Mouse (Mus musculus) kidney, embryonic 15.5 days (tissue): ENCODE results near the gene Fry. TPM values are rescaled to one million over a fixed set of nuclear protein-coding genes. Genes with fewer than 3 reads are reported as not detected.
A peak's percentile ranks its signal among the peaks of the same experiment; 100 is the strongest.

ENCODE experiments used
- ATAC-seq: fragments of 200-750 bp; cut with Nextera tagmentation; replicated peaks from 2 replicates; pipeline ENCODE4 v1.8.0; 2017; ENCODE audit warnings: moderate TSS enrichment; ENCODE audit not compliant: low FRiP score
- H3K27ac ChIP-seq: fragments of 300-500 bp; sonication (generic); 2 replicates; pipeline ENCODE4 v1.5.1; 2015; ENCODE audit warnings: mild to moderate bottlenecking, inconsistent platforms
- H3K27me3 ChIP-seq: fragments of 300-500 bp; sonication (generic); 2 replicates; pipeline ENCODE4 v1.6.1; 2015; ENCODE audit warnings: inconsistent platforms
- H3K36me3 ChIP-seq: fragments of 300-500 bp; sonication (generic); 2 replicates; pipeline ENCODE4 v1.6.1; 2015; ENCODE audit warnings: inconsistent platforms
- H3K4me1 ChIP-seq: fragments of 300-500 bp; sonication (generic); 2 replicates; pipeline ENCODE4 v1.6.1; 2015; ENCODE audit warnings: inconsistent platforms
- H3K4me2 ChIP-seq: fragments of 300-500 bp; sonication (generic); 2 replicates; pipeline ENCODE4 v1.6.1; 2015; ENCODE audit warnings: moderate library complexity, mild to moderate bottlenecking, inconsistent platforms
- H3K4me3 ChIP-seq: fragments of 300-500 bp; sonication (generic); replicated peaks from 2 replicates; pipeline ENCODE4 v1.5.1; 2015; ENCODE audit warnings: mild to moderate bottlenecking, inconsistent platforms
- H3K9ac ChIP-seq: fragments of 300-500 bp; sonication (generic); 2 replicates; pipeline ENCODE4 v1.6.1; 2015; ENCODE audit warnings: mild to moderate bottlenecking, inconsistent platforms
- H3K9me3 ChIP-seq: fragments of 300-500 bp; sonication (generic); replicated peaks from 2 replicates; pipeline ENCODE4 v1.6.1; 2016; ENCODE audit warnings: inconsistent platforms
- WGBS: fragments of 180-500 bp; shearing (Covaris S2); methylation state at CpG from one replicate; pipeline ENCODE4 v1.1.7; 2015; ENCODE audit warnings: mixed read lengths; 5-methylcytosine and 5-hydroxymethylcytosine counted together
- polyA plus RNA-seq: library from polyadenylated mRNA; unstranded; fragments of >200 nt; fragmentation: Nextera tagmentation; extraction: Ambion mirVana; gene quantifications from 2 replicates; pipeline ENCODE4 v1.2.1, GENCODE M21; 2015

The Fry gene
- polyA plus RNA-seq, 1 experiment from 2014 or later, result 8.3 TPM

DNA sequence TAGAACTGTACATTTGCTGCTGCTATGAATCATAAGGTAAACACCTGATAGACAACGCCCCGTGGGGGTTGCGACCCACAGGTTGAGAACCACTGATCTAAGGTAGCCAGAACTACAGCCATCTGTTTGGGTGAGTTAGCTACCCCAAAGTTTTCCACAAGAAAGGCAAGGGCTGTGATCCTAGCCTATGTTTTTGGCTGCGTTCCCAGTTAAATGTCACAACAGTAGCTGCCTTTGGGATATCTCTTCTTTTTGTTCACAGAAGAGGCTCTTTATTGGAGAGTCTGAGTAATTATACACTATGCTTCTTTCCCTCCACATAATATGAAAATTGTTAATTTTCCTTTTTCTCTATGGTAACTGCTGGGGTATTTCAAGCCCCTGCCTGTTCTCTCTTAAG is 3.7 kb upstream of the Fry start:
- H3K27me3 ChIP-seq, result peaks cover 5% of the 10 kb centered on the region; the same call in 1 of the 2 replicates
- H3K9me3 ChIP-seq, result no peaks in the 10 kb centered on the region
- ATAC-seq, result no peak
- no peak overlapping the region for H3K4me3 ChIP-seq
- no peak overlapping the region for H3K27ac ChIP-seq
- no peak overlapping the region for H3K4me2 ChIP-seq
- 82% methylated on average over 4 of the region's 4 CpGs for WGBS
- H3K9ac ChIP-seq, result no peak overlapping the region
- H3K36me3 ChIP-seq, result no peaks in the 10 kb centered on the region
- H3K4me1 ChIP-seq, result peaks cover 20% of the 10 kb centered on the region

DNA sequence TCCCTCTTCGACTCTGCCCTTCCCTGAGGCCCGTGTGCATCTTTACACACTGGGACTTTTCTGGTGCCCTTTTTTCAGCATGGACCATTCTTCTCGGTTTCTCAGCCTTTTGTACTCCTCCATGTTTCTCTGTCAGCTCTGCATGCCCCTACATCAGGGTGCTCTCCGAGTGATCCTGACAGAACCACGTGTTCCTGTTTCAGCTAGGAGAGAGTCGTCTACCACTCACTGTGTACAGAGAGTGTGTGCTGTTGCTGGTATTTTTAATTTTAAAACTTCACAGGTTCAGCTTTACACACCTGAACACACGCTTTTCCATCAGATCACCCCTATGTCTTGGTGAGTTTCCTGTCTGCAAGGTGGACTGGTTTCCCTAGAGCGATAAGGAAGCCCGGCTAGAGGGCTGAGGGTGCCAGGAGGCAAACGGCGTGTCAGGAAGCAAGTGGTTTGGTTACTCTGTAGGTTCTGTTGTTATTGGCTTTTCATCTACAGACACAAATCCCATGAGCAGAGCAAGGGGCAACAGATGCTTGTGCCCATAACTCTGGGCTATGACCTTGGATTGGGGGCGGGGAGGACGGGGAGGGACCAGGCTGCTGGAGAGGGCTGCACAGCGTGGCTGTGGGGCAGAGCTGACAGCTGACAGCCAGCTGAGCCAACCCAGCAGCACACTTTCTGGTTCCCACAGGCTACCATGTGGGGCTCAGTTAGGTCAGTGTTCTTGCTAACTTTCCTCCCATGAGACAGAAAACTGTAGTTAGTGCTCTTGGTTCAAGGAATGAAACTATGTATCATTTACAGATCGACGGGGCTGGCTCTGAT is 3.0 kb upstream of the Fry start:
- no peak overlapping the region for H3K4me3 ChIP-seq
- peaks cover 20% of the 10 kb centered on the region for H3K4me1 ChIP-seq
- H3K4me2 ChIP-seq, result no peak overlapping the region
- H3K36me3 ChIP-seq, result no peaks in the 10 kb centered on the region
- H3K9ac ChIP-seq, result no peak overlapping the region
- H3K9me3 ChIP-seq, result no peaks in the 10 kb centered on the region
- ATAC-seq, result no peak
- no peak overlapping the region for H3K27ac ChIP-seq
- peaks cover 8% of the 10 kb centered on the region; the same call in 1 of the 2 replicates for H3K27me3 ChIP-seq
- 59% methylated on average over 16 of the region's 16 CpGs for WGBS

DNA sequence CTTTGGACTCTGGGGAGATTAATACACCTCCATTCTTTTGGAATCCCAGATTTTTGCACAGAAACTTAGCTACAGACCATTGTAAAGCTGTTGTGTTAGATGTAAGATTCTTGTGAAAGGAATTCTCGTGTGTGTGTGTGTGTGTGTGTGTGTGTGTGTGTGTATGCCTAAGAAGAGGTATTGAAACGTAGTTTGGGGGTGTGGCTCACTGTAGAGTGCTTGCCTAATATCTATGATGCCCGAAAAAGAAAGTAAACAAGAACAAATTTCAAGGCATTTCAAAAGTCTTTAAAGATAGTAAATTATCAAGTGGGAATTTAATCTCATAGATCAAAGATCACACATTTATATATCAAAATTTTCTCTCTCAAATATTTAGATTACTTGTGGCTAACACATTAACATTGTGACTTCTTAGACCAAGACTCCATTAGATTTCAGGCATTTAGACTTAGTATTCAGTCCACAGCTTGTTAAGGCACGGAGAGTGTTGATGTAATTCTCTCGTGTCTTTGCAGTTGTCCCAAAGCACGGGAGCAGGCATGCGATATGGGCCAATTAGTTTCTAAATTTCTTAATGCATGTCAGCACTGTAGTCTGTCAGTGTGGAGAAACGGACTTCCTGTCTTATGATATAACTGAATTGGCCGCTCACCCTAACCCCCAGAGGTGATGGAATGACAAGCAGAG is 2.1 kb upstream of the Fry start:
- ATAC-seq, result no peak
- H3K4me3 ChIP-seq, result no peak overlapping the region
- 70% methylated on average over 9 of the region's 9 CpGs for WGBS

DNA sequence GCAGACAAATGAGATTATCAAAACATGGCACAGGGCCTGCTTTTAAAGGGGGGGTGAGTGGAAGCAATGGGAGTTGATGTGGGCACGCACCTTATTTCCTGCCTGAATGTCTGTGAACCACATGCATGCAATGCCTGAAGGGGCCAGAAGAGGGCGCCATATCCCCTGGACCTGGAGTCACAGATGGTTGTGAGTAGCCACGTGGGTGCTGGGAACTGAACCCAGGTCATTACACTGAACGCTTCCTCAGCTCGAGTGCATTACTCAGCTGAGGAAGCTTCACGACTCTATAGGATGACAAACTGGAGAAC is 1.6 kb upstream of the Fry start:
- ATAC-seq, result no peak
- WGBS, result 89% methylated on average over 6 of the region's 6 CpGs

More for the DNA sequence above, 2.1 kb upstream of the Fry start:
- Histone ChIP-seq H3K9me3 (no peaks in the 10 kb centered on the region), H3K9ac (no peak overlapping the region), H3K4me2 (no peak overlapping the region), H3K36me3 (no peaks in the 10 kb centered on the region), H3K27me3 (peaks cover 8% of the 10 kb centered on the region; the same call in 1 of the 2 replicates), H3K27ac (no peak overlapping the region), H3K4me1 (peaks cover 20% of the 10 kb centered on the region)

DNA sequence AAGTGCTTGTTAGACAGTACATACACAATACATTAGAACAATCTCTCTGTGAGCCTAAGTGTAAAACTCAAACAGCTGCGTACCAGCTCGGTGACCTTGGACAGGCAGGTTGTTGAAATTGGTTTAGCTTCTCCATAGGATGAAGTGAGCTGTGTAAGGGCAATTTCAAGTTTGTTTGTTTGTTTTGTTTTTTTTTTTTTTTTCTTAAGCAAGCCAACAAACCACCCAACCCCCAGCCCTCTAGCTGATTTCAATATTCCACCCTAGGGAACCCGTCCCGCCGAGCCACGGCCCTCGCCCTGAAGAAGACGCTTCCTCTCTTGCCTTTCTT is 356 bp upstream of the Fry start:
- peak overlapping the region; percentile 48 for H3K9ac ChIP-seq
- H3K27me3 ChIP-seq, result peaks cover 8% of the 10 kb centered on the region; the same call in 1 of the 2 replicates
- no peaks in the 10 kb centered on the region for H3K9me3 ChIP-seq
- peak overlapping the region; percentile 79 for H3K4me3 ChIP-seq
- H3K36me3 ChIP-seq, result no peaks in the 10 kb centered on the region
- 20% methylated on average over 8 of the region's 8 CpGs for WGBS
- H3K4me2 ChIP-seq, result peak overlapping the region; percentile 90
- H3K4me1 ChIP-seq, result peaks cover 20% of the 10 kb centered on the region
- no peak for ATAC-seq
- H3K27ac ChIP-seq, result no peak overlapping the region

More for the DNA sequence above, 1.6 kb upstream of the Fry start:
- H3K4me3 ChIP-seq, result no peak overlapping the region
- no peaks in the 10 kb centered on the region for H3K36me3 ChIP-seq
- no peak overlapping the region for H3K27ac ChIP-seq
- H3K4me2 ChIP-seq, result no peak overlapping the region
- H3K27me3 ChIP-seq, result peaks cover 8% of the 10 kb centered on the region; the same call in 1 of the 2 replicates
- no peaks in the 10 kb centered on the region for H3K9me3 ChIP-seq
- H3K9ac ChIP-seq, result no peak overlapping the region
- H3K4me1 ChIP-seq, result peaks cover 20% of the 10 kb centered on the region

DNA sequence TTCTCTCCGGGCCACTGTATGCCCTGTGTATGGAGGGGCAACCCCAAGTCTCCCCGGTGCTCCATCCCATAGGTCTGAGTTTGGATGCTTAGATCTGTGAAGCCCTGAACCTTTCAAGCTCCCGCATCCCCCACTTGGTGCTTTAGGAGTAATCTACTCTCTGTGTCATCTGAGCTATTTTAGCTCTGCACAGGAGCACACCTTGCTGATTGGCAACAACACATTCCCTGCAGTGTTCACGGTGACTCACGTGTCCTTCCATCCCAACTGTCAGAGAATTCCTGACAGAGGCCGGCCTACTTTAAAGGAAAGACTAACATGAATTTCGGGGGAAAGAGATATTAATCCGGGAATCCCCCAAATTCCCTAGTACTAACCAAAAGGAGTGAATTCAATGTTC is 2.2 kb downstream of the Fry start:
- no peak overlapping the region for H3K9ac ChIP-seq
- no peaks in the 10 kb centered on the region for H3K36me3 ChIP-seq
- H3K4me2 ChIP-seq, result no peak overlapping the region
- peaks cover 8% of the 10 kb centered on the region; the same call in 1 of the 2 replicates for H3K27me3 ChIP-seq
- no peak for ATAC-seq
- peaks cover 13% of the 10 kb centered on the region for H3K4me1 ChIP-seq
- H3K27ac ChIP-seq, result no peak overlapping the region
- no peak overlapping the region for H3K4me3 ChIP-seq
- WGBS, result 91% methylated on average over 8 of the region's 8 CpGs
- no peaks in the 10 kb centered on the region for H3K9me3 ChIP-seq

DNA sequence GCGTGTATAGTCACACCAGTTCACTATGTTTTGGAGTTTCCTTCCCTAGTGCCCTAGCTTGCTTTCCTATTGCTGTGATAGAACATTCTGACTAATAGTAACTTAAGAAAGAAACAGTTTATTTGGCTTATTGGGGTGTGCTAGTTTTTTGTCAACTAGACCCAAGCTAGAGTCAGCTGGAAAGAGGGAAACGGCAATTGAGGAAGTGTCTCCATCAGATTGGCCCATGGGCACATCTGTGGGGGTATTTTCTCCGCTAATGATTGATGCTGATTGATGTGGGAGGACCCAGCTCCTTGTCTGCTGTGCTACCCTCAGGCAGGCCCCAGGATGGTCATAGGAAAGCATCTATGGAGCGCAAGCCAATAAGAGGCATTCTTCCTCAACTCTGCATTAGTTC is 3.6 kb downstream of the Fry start:
- H3K36me3 ChIP-seq, result no peaks in the 10 kb centered on the region
- no peaks in the 10 kb centered on the region for H3K9me3 ChIP-seq
- H3K27ac ChIP-seq, result no peak overlapping the region
- H3K4me1 ChIP-seq, result peaks cover 10% of the 10 kb centered on the region; the same call in 1 of the 2 replicates
- no peak for ATAC-seq
- H3K27me3 ChIP-seq, result peaks cover 8% of the 10 kb centered on the region; the same call in 1 of the 2 replicates
- no peak overlapping the region for H3K9ac ChIP-seq
- 73% methylated on average over 4 of the region's 4 CpGs for WGBS
- no peak overlapping the region for H3K4me2 ChIP-seq
- H3K4me3 ChIP-seq, result no peak overlapping the region

DNA sequence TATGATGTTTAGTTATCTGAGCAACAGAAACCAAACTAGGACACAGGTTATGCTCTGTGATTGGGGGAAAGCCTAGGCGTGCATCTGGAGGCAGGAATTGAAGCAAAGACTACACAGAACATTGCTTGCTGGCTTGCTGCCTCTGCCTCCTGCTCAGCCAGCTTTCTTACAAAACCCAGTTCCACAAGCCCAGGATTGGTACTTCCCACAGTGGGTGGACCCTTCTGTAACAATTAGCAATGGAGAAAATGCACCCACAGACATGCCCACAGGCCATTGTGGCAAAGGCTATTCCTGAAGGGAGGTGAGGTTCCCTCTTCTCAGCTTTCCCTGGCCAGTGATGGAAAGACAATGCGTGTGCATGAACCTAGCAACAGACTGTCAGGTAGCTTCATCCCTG is 4.1 kb downstream of the Fry start:
- no peak overlapping the region for H3K9ac ChIP-seq
- no peak overlapping the region for H3K27ac ChIP-seq
- H3K4me1 ChIP-seq, result peaks cover 10% of the 10 kb centered on the region; the same call in 1 of the 2 replicates
- no peaks in the 10 kb centered on the region for H3K36me3 ChIP-seq
- ATAC-seq, result no peak
- H3K4me3 ChIP-seq, result no peak overlapping the region
- H3K27me3 ChIP-seq, result peaks cover 8% of the 10 kb centered on the region; the same call in 1 of the 2 replicates
- 80% methylated on average over 2 of the region's 2 CpGs for WGBS
- H3K4me2 ChIP-seq, result no peak overlapping the region
- H3K9me3 ChIP-seq, result no peaks in the 10 kb centered on the region

DNA sequence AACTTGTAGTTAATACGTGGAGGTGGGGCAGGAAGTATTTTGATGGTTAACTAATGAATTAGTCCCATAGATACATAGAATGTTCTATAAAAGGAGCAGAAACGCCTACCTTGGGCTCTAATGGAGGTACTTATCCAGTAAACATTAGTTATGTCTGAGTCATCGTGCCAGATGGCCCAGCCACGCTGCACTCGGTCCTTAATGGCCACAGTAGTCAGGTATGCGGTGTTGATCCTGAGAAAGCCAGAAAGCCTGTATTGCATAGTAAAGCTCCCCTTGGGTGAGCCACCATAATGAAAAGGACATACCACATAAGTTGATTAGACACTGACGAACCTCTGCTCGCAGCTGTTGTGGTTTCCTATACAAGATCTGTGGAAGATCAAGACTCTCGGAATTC is 7.5 kb downstream of the Fry start:
- Histone ChIP-seq H3K36me3 (no peaks in the 10 kb centered on the region), H3K4me1 (no peaks in the 10 kb centered on the region), H3K4me3 (no peak overlapping the region), H3K9me3 (no peaks in the 10 kb centered on the region), H3K27me3 (no peaks in the 10 kb centered on the region), H3K4me2 (no peak overlapping the region), H3K27ac (no peak overlapping the region), H3K9ac (no peak overlapping the region)
- ATAC-seq, result no peak
- WGBS, result 84% methylated on average over 9 of the region's 9 CpGs

DNA sequence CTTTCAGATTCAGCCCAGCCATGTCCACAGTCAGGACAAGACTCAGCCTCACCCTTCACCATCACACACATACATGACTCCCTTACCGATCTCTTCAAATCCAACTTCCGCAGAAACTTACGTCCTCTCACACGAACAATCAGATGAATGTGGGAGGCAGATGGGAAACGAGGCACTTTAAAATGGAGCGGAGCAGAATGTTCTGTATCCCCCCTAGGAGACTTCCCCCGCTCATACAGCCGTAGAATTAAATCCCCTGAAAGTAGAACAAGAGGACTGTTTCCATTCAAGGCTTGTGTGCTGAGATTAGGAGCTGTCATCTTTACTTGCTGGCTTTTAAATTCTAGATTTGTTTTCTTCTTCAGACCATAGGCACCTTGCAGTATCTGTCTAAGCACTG is 10.0 kb downstream of the Fry start:
- H3K27ac ChIP-seq, result no peak overlapping the region
- no peaks in the 10 kb centered on the region for H3K9me3 ChIP-seq
- H3K27me3 ChIP-seq, result no peaks in the 10 kb centered on the region
- H3K4me2 ChIP-seq, result no peak overlapping the region
- H3K9ac ChIP-seq, result no peak overlapping the region
- no peak overlapping the region for H3K4me3 ChIP-seq
- no peak for ATAC-seq
- H3K4me1 ChIP-seq, result no peaks in the 10 kb centered on the region
- no peaks in the 10 kb centered on the region for H3K36me3 ChIP-seq
- WGBS, result 89% methylated on average over 8 of the region's 8 CpGs

DNA sequence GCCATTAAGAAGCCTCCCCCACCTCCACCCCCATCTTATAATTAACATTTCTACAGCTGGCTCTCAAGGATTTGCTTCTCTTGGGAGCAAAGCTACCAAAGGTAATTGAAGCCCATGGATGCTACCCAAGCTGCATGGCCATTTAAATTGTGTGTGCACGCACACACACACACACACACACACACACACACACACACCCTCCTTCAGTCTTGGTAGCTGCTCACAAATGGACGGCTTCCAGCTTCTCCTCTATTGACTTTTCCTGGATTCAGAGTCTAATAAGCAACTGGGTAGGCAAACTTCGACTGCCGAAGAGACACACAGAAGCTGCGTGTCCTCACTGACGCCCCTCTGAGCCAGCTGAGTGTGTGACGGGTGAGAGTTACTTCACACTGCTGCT is 11.7 kb downstream of the Fry start:
- no peaks in the 10 kb centered on the region for H3K27me3 ChIP-seq
- H3K9ac ChIP-seq, result no peak overlapping the region
- ATAC-seq, result no peak
- no peak overlapping the region for H3K4me2 ChIP-seq
- no peaks in the 10 kb centered on the region for H3K4me1 ChIP-seq
- WGBS, result 81% methylated on average over 7 of the region's 7 CpGs
- no peaks in the 10 kb centered on the region for H3K9me3 ChIP-seq
- H3K36me3 ChIP-seq, result no peaks in the 10 kb centered on the region
- H3K4me3 ChIP-seq, result no peak overlapping the region
- H3K27ac ChIP-seq, result no peak overlapping the region

DNA sequence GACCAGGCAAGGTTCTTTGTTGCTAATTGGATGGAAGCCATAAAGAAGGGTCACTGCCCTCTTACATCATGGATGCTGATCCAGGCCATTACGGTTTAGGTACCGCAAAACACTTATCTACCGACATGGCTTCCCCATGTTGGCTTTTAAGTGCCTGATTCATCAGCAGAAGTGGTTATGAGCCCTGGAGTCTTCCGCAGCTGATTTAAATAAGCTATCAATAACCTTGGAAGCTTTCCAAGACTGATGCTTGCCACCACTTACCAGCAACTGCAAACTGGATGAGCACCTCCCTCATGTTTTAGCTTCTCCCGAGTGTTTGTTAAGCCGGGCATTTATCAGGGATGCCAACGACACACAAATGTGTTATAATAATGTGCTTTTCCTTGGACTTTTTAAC is 12.7 kb downstream of the Fry start:
- Histone ChIP-seq H3K9me3 (no peaks in the 10 kb centered on the region), H3K27me3 (no peaks in the 10 kb centered on the region), H3K4me1 (no peaks in the 10 kb centered on the region), H3K9ac (no peak overlapping the region), H3K4me3 (no peak overlapping the region), H3K27ac (no peak overlapping the region), H3K4me2 (no peak overlapping the region), H3K36me3 (no peaks in the 10 kb centered on the region)
- ATAC-seq, result no peak
- 86% methylated on average over 7 of the region's 7 CpGs for WGBS
